ENCODE assay signal across 13 mouse cellular contexts in genomic region chr3:142274993-142275392, GRCm38 (mm10).
DNase-seq lines count a peak whose midpoint lies in the region; ATAC-seq and TF ChIP-seq lines count a peak whose summit lies in the region.
"Had no signal": no experiment of that assay in that cellular context is flagged by ENCODE, and none has a peak within 500 bp of the region (broad histone marks: within the 10 kb centered on the region; RNA-seq: fewer than 3 reads in every experiment).

No protein-coding gene starts in this region.

- peak; percentile 51 for TF ChIP-seq CTCF in heart, postnatal 0 days (IDR thresholded peaks at IDR 0.05; ENCODE audit: low read depth)
- peak; percentile 70 for TF ChIP-seq CTCF in forebrain, postnatal 0 days (IDR thresholded peaks at IDR 0.05; ENCODE audit: low read depth)
- TF ChIP-seq CTCF in stomach, postnatal 0 days (IDR thresholded peaks at IDR 0.05; ENCODE audit: low read depth) = peak; percentile 81

- 12% methylated on average over 1 of the region's 1 CpGs for WGBS in heart, postnatal 0 days
- WGBS in neural tube, embryonic 11.5 days = 6% methylated on average over 1 of the region's 1 CpGs
- WGBS in neural tube, embryonic 15.5 days = 6% methylated on average over 1 of the region's 1 CpGs
- WGBS in forebrain, postnatal 0 days = 2% methylated on average over 1 of the region's 1 CpGs
- 7% methylated on average over 1 of the region's 1 CpGs for WGBS in stomach, postnatal 0 days

- H3K9me3 ChIP-seq in heart, postnatal 0 days (replicated peaks; ENCODE audit: control insufficient read depth, low read length) = no peaks in the 10 kb centered on the region
- no peaks in the 10 kb centered on the region for H3K9me3 ChIP-seq in neural tube, embryonic 11.5 days (ENCODE audit: control insufficient read depth, low read length)
- H3K9me3 ChIP-seq in neural tube, embryonic 15.5 days (replicated peaks) = no peaks in the 10 kb centered on the region
- no peaks in the 10 kb centered on the region for H3K9me3 ChIP-seq in forebrain, postnatal 0 days (ENCODE audit: low read length)
- H3K9me3 ChIP-seq in stomach, postnatal 0 days (ENCODE audit: control insufficient read depth, low read length) = no peaks in the 10 kb centered on the region
- H3K9me3 ChIP-seq: embryonic facial prominence, embryonic 15.5 days; heart, embryonic 15.5 days had no signal

- DNase-seq in heart, postnatal 0 days (ENCODE audit: low spot score) = no peak
- no peak for DNase-seq in heart, postnatal 25 days (ENCODE audit: low spot score)
- DNase-seq in neural tube, embryonic 11.5 days (ENCODE audit: low spot score) = no peak
- peak; percentile 63 for DNase-seq in forebrain, postnatal 0 days
- DNase-seq in stomach, postnatal 0 days (ENCODE audit: low spot score) = no peak
- DNase-seq in left cerebral cortex, postnatal 4 days = no peak
- no peak for DNase-seq in yolk sac, embryonic 10.5 days (ENCODE audit: low spot score)
- DNase-seq: layer of hippocampus, postnatal 36 days; spleen, adult 18-20 months had no signal

- no peak for ATAC-seq in heart, postnatal 0 days (ENCODE audit: insufficient read depth, low read depth)
- peak; percentile 43; the same call in 1 of the 2 replicates for ATAC-seq in neural tube, embryonic 11.5 days (ENCODE audit: insufficient read depth, low FRiP score, low TSS enrichment)
- ATAC-seq in neural tube, embryonic 15.5 days (ENCODE audit: low FRiP score) = no peak
- peak; percentile 32; the same call in 1 of the 2 replicates for ATAC-seq in forebrain, postnatal 0 days
- ATAC-seq in stomach, postnatal 0 days (ENCODE audit: low FRiP score, low TSS enrichment) = no peak
- ATAC-seq: activated CD4-positive, CD25-positive, alpha-beta regulatory T cell, adult 4 months had no signal

- H3K27ac ChIP-seq in heart, postnatal 0 days (ENCODE audit: low read depth) = no peak overlapping the region
- no peak overlapping the region for H3K27ac ChIP-seq in neural tube, embryonic 11.5 days (ENCODE audit: low read depth, low read length)
- no peak overlapping the region for H3K27ac ChIP-seq in neural tube, embryonic 15.5 days (replicated peaks)
- no peak overlapping the region for H3K27ac ChIP-seq in forebrain, postnatal 0 days (ENCODE audit: low read depth, low read length)
- H3K27ac ChIP-seq in stomach, postnatal 0 days (replicated peaks) = no peak overlapping the region
- H3K27ac ChIP-seq: embryonic facial prominence, embryonic 15.5 days; heart, embryonic 15.5 days had no signal

- no peak for TF ChIP-seq EP300 in heart, postnatal 0 days (IDR thresholded peaks at IDR 0.05; ENCODE audit: low read depth)
- no peak for TF ChIP-seq EP300 in stomach, postnatal 0 days (optimal IDR thresholded peaks at IDR 0.05)

- no peak overlapping the region for H3K9ac ChIP-seq in heart, postnatal 0 days (replicated peaks; ENCODE audit: low read depth, low read length)
- H3K9ac ChIP-seq in neural tube, embryonic 11.5 days (ENCODE audit: low read length) = no peak overlapping the region
- no peak overlapping the region for H3K9ac ChIP-seq in neural tube, embryonic 15.5 days (replicated peaks)
- no peak overlapping the region for H3K9ac ChIP-seq in forebrain, postnatal 0 days
- no peak overlapping the region for H3K9ac ChIP-seq in stomach, postnatal 0 days (ENCODE audit: low read length)
- H3K9ac ChIP-seq: embryonic facial prominence, embryonic 15.5 days; heart, embryonic 15.5 days had no signal

- H3K27me3 ChIP-seq in heart, postnatal 0 days (ENCODE audit: control insufficient read depth, insufficient read depth, low read length) = no peaks in the 10 kb centered on the region
- H3K27me3 ChIP-seq in neural tube, embryonic 11.5 days (ENCODE audit: control insufficient read depth, insufficient read depth, low read length) = no peaks in the 10 kb centered on the region
- no peaks in the 10 kb centered on the region for H3K27me3 ChIP-seq in neural tube, embryonic 15.5 days (replicated peaks)
- no peaks in the 10 kb centered on the region for H3K27me3 ChIP-seq in forebrain, postnatal 0 days (ENCODE audit: insufficient read depth, low read length)
- H3K27me3 ChIP-seq in stomach, postnatal 0 days (ENCODE audit: control insufficient read depth, insufficient read depth, low read length) = no peaks in the 10 kb centered on the region
- H3K27me3 ChIP-seq: embryonic facial prominence, embryonic 15.5 days; heart, embryonic 15.5 days had no signal

- H3K4me3 ChIP-seq in heart, postnatal 0 days (ENCODE audit: low read depth, low read length) = no peak overlapping the region
- no peak overlapping the region for H3K4me3 ChIP-seq in neural tube, embryonic 11.5 days (ENCODE audit: low read depth, low read length)
- no peak overlapping the region for H3K4me3 ChIP-seq in neural tube, embryonic 15.5 days (replicated peaks)
- no peak overlapping the region for H3K4me3 ChIP-seq in forebrain, postnatal 0 days (ENCODE audit: low read depth, low read length)
- H3K4me3 ChIP-seq in stomach, postnatal 0 days (ENCODE audit: low read depth, low read length) = no peak overlapping the region
- H3K4me3 ChIP-seq: embryonic facial prominence, embryonic 15.5 days; heart, embryonic 15.5 days had no signal

- H3K36me3 ChIP-seq in heart, postnatal 0 days (replicated peaks; ENCODE audit: control insufficient read depth, insufficient read depth, low read length) = peaks cover 56% of the 10 kb centered on the region
- H3K36me3 ChIP-seq in neural tube, embryonic 11.5 days (ENCODE audit: control insufficient read depth, insufficient read depth, low read length) = no peaks in the 10 kb centered on the region
- H3K36me3 ChIP-seq in neural tube, embryonic 15.5 days = no peaks in the 10 kb centered on the region
- H3K36me3 ChIP-seq in forebrain, postnatal 0 days (ENCODE audit: insufficient read depth) = no peaks in the 10 kb centered on the region
- 0 out of 2 replicates have a peak, but pooled peaks cover 2% of the 10 kb centered on the region for H3K36me3 ChIP-seq in stomach, postnatal 0 days (ENCODE audit: control insufficient read depth, insufficient read depth, low read length)

- intact Hi-C loops in heart, postnatal 25 days (cut with DNase I) = no loop called here
- intact Hi-C loops in left cerebral cortex, postnatal 4 days (cut with DNase I) = loop anchor here (2.0 to 10.0 kb wide), 3 partner anchors 100 to 412 kb away; no protein-coding TSS in a partner anchor

- H3K4me2 ChIP-seq in heart, postnatal 0 days (ENCODE audit: low read depth, low read length) = no peak overlapping the region
- no peak overlapping the region for H3K4me2 ChIP-seq in neural tube, embryonic 11.5 days (ENCODE audit: low read depth)
- H3K4me2 ChIP-seq in neural tube, embryonic 15.5 days = no peak overlapping the region
- H3K4me2 ChIP-seq in forebrain, postnatal 0 days (ENCODE audit: low read depth) = no peak overlapping the region
- H3K4me2 ChIP-seq in stomach, postnatal 0 days (replicated peaks; ENCODE audit: low read depth) = no peak overlapping the region
- H3K4me2 ChIP-seq: embryonic facial prominence, embryonic 15.5 days; heart, embryonic 15.5 days had no signal

- H3K4me1 ChIP-seq in heart, postnatal 0 days (ENCODE audit: control insufficient read depth, insufficient read depth) = peaks cover 7% of the 10 kb centered on the region
- H3K4me1 ChIP-seq in neural tube, embryonic 11.5 days (ENCODE audit: control insufficient read depth, insufficient read depth, low read length) = no peaks in the 10 kb centered on the region
- H3K4me1 ChIP-seq in neural tube, embryonic 15.5 days = no peaks in the 10 kb centered on the region
- no peaks in the 10 kb centered on the region for H3K4me1 ChIP-seq in forebrain, postnatal 0 days (ENCODE audit: insufficient read depth)
- H3K4me1 ChIP-seq in stomach, postnatal 0 days (replicated peaks; ENCODE audit: control insufficient read depth, insufficient read depth) = no peaks in the 10 kb centered on the region
- H3K4me1 ChIP-seq: embryonic facial prominence, embryonic 15.5 days had no signal

Comparison
In these comparisons a context has a peak if more than half of its experiments do, and no peak if none do; other contexts are left out.
1. ATAC-seq: peak in neural tube, embryonic 11.5 days (single experiment) and forebrain, postnatal 0 days (single experiment); none in heart, postnatal 0 days (single experiment), neural tube, embryonic 15.5 days (single experiment) and stomach, postnatal 0 days (single experiment).
2. Peak in every context shown above with its lines, with median percentiles within 50 percentile points of each other: CTCF ChIP-seq.